Mouse (Mus musculus): ENCODE measurements around the gene Utrn. TPM values are rescaled to one million over a fixed set of nuclear protein-coding genes. Genes with fewer than 3 reads are reported as not detected.

Utrn gene
- polyA plus RNA-seq, 1 experiment from 2014 or later, result 68.1 TPM

DNA sequence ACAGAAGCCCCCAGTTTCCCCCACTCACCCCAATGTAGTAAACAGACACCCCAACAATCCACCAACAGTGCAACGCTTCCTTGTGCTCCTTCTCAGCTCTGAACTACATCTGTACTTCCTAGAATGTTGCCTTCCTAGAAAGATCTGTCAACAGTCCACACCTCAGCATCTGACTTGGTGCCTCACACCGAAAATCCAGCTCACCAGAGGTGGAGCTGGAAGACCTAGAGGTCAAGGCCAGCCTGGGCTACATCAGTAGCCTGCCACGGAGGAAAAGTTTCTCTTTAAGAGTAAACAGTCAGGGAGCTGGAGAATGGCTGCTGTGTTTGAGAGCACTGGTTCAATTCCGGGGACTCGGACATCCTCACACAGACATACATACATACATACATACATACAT lies 56.5 kb downstream of the Utrn start:
- no peak overlapping the region for H3K9ac ChIP-seq
- no peak for ATAC-seq (ENCODE audit: insufficient read depth, low FRiP score, low read depth)
- H3K27ac ChIP-seq, result no peak overlapping the region
- no peak overlapping the region for H3K4me3 ChIP-seq (replicated peaks)
- H3K4me2 ChIP-seq, result no peak overlapping the region
- H3K9me3 ChIP-seq, result no peaks in the 10 kb centered on the region
- H3K36me3 ChIP-seq, result no peaks in the 10 kb centered on the region
- peaks cover 2% of the 10 kb centered on the region; the same call in 1 of the 2 replicates for H3K4me1 ChIP-seq
- no peaks in the 10 kb centered on the region for H3K27me3 ChIP-seq (replicated peaks)
- WGBS, result 54% methylated on average over 5 of the region's 5 CpGs

DNA sequence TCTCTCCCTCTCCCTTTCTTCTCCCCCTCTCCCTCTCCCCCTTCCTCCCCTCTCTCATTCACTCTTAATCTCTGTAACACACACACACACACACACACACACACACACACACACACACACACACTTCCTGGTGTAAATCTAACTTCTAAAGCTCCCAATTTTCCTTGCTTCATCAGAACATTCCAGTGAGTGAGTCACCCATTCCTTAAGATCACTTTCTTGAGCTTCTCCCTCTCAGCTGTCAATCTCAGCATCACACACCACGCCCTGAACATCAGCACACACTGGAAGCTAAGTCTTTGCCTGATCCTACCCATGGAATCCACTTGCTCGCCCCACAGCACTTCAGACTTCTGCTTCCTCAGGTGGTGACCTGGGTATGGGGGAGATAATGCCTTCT lies 58.3 kb downstream of the Utrn start:
- Histone ChIP-seq H3K27ac (no peak overlapping the region), H3K4me2 (no peak overlapping the region), H3K9me3 (no peaks in the 10 kb centered on the region), H3K4me1 (0 out of 2 replicates have a peak, but pooled peaks cover 9% of the 10 kb centered on the region), H3K27me3 (replicated peaks) (no peaks in the 10 kb centered on the region), H3K4me3 (replicated peaks) (no peak overlapping the region), H3K36me3 (no peaks in the 10 kb centered on the region), H3K9ac (no peak overlapping the region)
- ATAC-seq (ENCODE audit: insufficient read depth, low FRiP score, low read depth), result no peak
- WGBS, result 84% methylated on average over 2 of the region's 2 CpGs

DNA sequence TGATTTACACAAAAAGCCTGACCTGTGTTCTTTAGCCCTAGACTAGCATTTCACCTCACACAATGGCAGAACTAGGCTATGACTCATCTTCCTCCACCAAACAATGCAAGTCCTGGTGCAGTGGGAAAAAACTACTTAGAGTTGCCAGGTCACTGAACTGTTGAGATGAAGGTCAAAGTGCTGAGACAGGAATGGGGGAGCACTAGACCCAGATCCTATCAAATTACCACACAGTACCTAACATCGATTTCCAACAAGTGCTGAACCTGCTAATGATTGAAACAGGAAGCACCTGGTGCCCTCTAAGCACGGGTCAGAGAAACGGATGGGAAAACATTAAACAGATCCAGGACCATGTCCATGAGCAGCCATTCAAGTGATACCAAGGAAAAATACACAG lies 59.5 kb downstream of the Utrn start:
- no peaks in the 10 kb centered on the region for H3K36me3 ChIP-seq
- no peaks in the 10 kb centered on the region for H3K27me3 ChIP-seq (replicated peaks)
- H3K4me2 ChIP-seq, result no peak overlapping the region
- WGBS, result 39% methylated on average over 3 of the region's 3 CpGs
- no peaks in the 10 kb centered on the region for H3K9me3 ChIP-seq
- no peak for ATAC-seq (ENCODE audit: insufficient read depth, low FRiP score, low read depth)
- no peak overlapping the region for H3K27ac ChIP-seq
- H3K9ac ChIP-seq, result no peak overlapping the region
- H3K4me3 ChIP-seq (replicated peaks), result no peak overlapping the region
- H3K4me1 ChIP-seq, result 0 out of 2 replicates have a peak, but pooled peaks cover 9% of the 10 kb centered on the region

DNA sequence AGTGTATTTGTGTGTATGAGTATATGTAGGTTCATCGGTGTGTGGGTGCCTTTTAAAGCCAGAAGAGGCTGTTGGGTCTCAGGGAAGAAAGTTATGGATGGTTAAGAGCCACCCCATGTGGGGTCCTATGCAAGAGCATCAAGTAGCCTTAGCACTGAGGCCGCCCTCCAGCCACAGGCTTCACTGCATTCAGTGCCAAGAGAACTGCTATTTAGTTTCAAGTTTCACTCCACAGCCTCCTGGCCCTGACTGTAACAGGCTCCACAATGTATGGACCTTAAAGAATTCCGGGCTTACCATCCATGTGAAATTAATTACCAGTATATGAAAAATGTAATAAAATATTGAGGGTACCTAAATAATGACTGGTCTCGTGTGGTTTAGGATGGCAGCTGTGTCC lies 60.7 kb downstream of the Utrn start:
- no peak overlapping the region for H3K4me3 ChIP-seq (replicated peaks)
- no peak overlapping the region for H3K9ac ChIP-seq
- no peak overlapping the region for H3K4me2 ChIP-seq
- H3K27me3 ChIP-seq (replicated peaks), result no peaks in the 10 kb centered on the region
- WGBS, result 87% methylated on average over 4 of the region's 4 CpGs
- no peaks in the 10 kb centered on the region for H3K9me3 ChIP-seq
- H3K27ac ChIP-seq, result no peak overlapping the region
- ATAC-seq (ENCODE audit: insufficient read depth, low FRiP score, low read depth), result no peak
- H3K4me1 ChIP-seq, result 0 out of 2 replicates have a peak, but pooled peaks cover 9% of the 10 kb centered on the region
- H3K36me3 ChIP-seq, result no peaks in the 10 kb centered on the region

DNA sequence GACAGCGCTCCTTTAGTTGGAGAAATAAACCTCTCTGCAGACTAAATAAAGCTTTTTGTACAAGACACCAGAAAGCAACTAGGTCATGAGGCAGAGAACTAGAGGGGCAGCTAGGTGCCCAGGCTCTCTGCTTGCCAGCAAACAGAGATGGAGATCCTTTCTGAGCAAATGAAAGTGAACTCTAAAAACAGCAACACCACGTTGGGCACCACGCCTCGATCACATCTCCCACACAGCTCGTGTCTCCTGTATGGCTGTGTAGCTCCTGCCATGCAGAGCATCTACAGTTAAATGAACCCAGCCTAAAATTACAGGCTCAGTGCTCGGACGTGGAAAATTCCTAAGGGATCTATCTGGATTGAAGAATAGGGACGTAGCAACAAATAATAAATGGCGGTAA lies 61.5 kb downstream of the Utrn start:
- ATAC-seq (ENCODE audit: insufficient read depth, low FRiP score, low read depth), result no peak
- 0 out of 2 replicates have a peak, but pooled peaks cover 9% of the 10 kb centered on the region for H3K4me1 ChIP-seq
- 60% methylated on average over 9 of the region's 9 CpGs for WGBS
- no peak overlapping the region for H3K9ac ChIP-seq
- no peak overlapping the region for H3K4me3 ChIP-seq (replicated peaks)
- no peaks in the 10 kb centered on the region for H3K36me3 ChIP-seq
- H3K27me3 ChIP-seq (replicated peaks), result no peaks in the 10 kb centered on the region
- no peak overlapping the region for H3K4me2 ChIP-seq
- H3K9me3 ChIP-seq, result no peaks in the 10 kb centered on the region
- H3K27ac ChIP-seq, result no peak overlapping the region

DNA sequence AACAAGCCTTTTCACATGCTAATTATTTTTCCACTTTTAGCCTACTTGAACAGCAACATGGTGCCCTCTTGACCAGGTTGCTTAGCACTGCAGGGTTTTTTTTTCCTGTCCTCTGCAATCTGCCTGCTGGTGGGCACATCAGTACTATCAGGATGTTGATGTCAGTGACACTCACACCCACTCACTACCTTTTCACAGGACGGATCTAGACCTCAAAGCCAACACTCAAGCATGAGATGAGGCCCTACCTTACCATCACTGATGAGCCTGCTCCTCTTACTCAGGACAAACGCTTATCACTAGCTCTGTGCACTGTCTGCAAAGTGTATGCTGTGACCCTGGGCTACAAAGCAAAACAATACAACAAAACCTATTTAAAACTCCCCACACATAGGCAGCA lies 63.3 kb downstream of the Utrn start:
- no peaks in the 10 kb centered on the region for H3K27me3 ChIP-seq (replicated peaks)
- 85% methylated on average over 2 of the region's 2 CpGs for WGBS
- no peak overlapping the region for H3K27ac ChIP-seq
- H3K4me1 ChIP-seq, result 0 out of 2 replicates have a peak, but pooled peaks cover 9% of the 10 kb centered on the region
- H3K4me3 ChIP-seq (replicated peaks), result no peak overlapping the region
- H3K36me3 ChIP-seq, result no peaks in the 10 kb centered on the region
- H3K9me3 ChIP-seq, result no peaks in the 10 kb centered on the region
- H3K9ac ChIP-seq, result no peak overlapping the region
- ATAC-seq (ENCODE audit: insufficient read depth, low FRiP score, low read depth), result no peak
- H3K4me2 ChIP-seq, result no peak overlapping the region

DNA sequence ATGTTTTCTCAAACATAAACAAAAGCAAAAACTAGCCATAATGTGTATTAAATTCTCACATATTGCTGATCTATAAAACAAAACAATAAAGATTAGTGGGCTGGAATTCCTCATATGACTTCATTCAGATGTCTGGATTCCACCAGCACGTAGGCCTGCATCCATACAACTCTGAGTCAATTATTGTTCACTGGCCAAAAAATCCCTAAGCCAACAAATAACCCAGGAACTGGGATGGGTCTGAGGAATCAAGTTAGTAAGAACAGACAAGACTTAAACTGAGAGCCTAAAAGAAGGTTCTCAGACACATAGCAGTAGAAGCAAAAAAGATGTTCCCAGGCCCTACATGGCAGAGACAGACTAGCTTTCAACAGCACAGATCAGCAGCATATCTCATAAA lies 65.2 kb downstream of the Utrn start:
- no peak overlapping the region for H3K4me3 ChIP-seq (replicated peaks)
- H3K4me2 ChIP-seq, result no peak overlapping the region
- no peak for ATAC-seq (ENCODE audit: insufficient read depth, low FRiP score, low read depth)
- no peaks in the 10 kb centered on the region for H3K27me3 ChIP-seq (replicated peaks)
- WGBS, result 29% methylated on average over 1 of the region's 1 CpGs
- H3K9ac ChIP-seq, result no peak overlapping the region
- H3K4me1 ChIP-seq, result 0 out of 2 replicates have a peak, but pooled peaks cover 9% of the 10 kb centered on the region
- H3K9me3 ChIP-seq, result no peaks in the 10 kb centered on the region
- H3K36me3 ChIP-seq, result no peaks in the 10 kb centered on the region
- no peak overlapping the region for H3K27ac ChIP-seq

DNA sequence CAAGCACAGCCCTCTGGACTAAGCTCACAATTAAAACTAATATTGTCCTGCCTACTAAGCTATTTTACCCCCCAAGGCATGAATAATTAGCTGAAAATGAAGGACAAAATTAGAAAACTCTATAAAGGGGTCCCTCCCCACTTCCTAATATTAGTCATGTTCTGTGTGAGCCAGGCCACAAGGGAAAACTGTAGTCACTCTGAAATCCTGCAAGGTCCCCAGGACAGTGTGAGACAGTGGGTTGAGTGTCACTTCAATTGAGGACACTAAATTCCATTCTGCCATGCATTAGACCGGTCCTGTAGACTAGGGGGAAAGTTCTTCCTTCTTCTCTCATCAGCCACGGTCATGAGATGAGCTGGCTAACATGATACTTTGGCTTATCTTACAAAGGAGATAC lies 69.7 kb downstream of the Utrn start:
- no peak for ATAC-seq (ENCODE audit: insufficient read depth, low FRiP score, low read depth)
- Histone ChIP-seq H3K4me1 (peaks cover 7% of the 10 kb centered on the region; the same call in 1 of the 2 replicates), H3K4me2 (no peak overlapping the region), H3K4me3 (replicated peaks) (no peak overlapping the region), H3K27me3 (replicated peaks) (no peaks in the 10 kb centered on the region), H3K9me3 (no peaks in the 10 kb centered on the region), H3K27ac (no peak overlapping the region), H3K36me3 (no peaks in the 10 kb centered on the region), H3K9ac (no peak overlapping the region)
- WGBS, result 94% methylated on average over 2 of the region's 2 CpGs

DNA sequence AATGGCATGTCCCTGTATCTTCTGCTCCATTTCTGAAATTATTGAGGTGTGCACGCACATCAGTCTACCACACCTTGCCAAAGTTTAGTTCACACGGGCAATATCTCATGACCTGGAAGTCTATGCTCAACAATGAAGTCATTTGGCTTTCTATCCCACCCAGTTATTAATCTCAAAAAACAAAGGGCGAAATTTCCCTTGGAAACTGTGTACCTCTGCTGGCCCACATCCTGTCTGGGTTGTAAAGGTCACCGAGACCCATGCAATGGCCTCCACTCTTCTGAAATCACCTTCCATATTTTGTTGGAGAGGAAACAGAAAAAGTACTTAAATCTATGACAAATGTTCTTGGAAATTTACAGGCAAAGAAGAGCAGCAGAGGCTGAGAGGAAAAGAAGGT lies 70.9 kb downstream of the Utrn start:
- Histone ChIP-seq H3K4me2 (no peak overlapping the region), H3K27me3 (replicated peaks) (no peaks in the 10 kb centered on the region), H3K4me3 (replicated peaks) (no peak overlapping the region), H3K9me3 (no peaks in the 10 kb centered on the region), H3K4me1 (peaks cover 7% of the 10 kb centered on the region; the same call in 1 of the 2 replicates), H3K9ac (no peak overlapping the region), H3K36me3 (no peaks in the 10 kb centered on the region), H3K27ac (no peak overlapping the region)
- ATAC-seq (ENCODE audit: insufficient read depth, low FRiP score, low read depth), result no peak
- 85% methylated on average over 4 of the region's 4 CpGs for WGBS

DNA sequence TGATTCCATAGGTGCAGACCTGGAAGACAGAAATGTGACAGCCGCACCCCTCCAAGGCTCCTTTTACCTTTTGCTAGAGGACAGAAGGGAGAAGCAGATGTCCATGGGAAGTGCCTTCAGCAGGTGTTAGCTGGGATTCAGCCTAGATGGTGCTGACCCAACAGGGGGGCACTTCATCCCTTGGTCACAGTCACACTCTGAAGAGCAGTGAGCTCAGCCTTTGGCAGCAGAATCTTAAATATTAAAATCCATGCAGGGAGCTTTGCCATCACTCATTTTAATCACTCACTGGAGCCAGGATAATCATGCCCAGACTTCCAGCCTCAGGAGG lies 72.7 kb downstream of the Utrn start:
- ATAC-seq (ENCODE audit: insufficient read depth, low FRiP score, low read depth), result no peak
- Histone ChIP-seq H3K9me3 (no peaks in the 10 kb centered on the region), H3K4me3 (replicated peaks) (no peak overlapping the region), H3K4me2 (no peak overlapping the region), H3K27ac (no peak overlapping the region), H3K36me3 (no peaks in the 10 kb centered on the region), H3K27me3 (replicated peaks) (no peaks in the 10 kb centered on the region), H3K4me1 (peaks cover 14% of the 10 kb centered on the region; the same call in 1 of the 2 replicates), H3K9ac (no peak overlapping the region)
- 86% methylated on average over 1 of the region's 1 CpGs for WGBS

DNA sequence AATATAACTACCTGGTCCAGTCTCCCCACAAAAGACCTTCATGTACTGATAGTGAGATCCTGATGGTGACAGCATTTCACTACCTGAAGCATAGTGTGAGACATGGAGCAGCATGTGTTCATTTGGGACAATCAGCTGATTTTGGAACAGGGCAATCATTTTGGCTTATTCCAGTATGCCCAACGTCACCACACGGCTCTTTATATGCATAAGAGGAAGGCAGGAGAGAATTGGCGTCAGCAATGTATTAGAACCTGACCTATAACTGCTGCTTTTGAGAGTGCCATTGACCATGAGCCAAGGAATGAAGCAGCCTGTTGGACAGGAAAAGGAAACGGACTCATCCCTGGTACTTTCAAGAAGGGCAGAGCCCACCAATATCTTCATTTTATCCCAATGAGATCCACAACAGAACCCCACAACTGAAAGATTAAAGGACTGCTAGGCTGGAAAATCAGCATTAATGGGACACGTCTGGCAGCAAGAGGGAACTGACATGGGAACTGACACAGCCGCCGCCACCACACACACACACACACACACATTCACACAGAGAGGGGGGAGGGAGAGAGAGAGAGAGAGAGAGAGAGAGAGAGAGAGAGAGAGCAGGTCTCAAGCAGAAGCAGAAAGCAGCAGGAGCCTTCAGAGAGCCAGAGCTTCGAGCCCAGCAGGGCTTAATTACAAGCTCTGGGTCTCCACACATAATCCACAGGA lies 73.2 kb downstream of the Utrn start:
- Histone ChIP-seq H3K4me2 (no peak overlapping the region), H3K36me3 (no peaks in the 10 kb centered on the region), H3K4me1 (peaks cover 14% of the 10 kb centered on the region; the same call in 1 of the 2 replicates), H3K27ac (no peak overlapping the region), H3K4me3 (replicated peaks) (no peak overlapping the region), H3K9me3 (no peaks in the 10 kb centered on the region), H3K27me3 (replicated peaks) (no peaks in the 10 kb centered on the region), H3K9ac (no peak overlapping the region)
- no peak for ATAC-seq (ENCODE audit: insufficient read depth, low FRiP score, low read depth)
- WGBS, result 59% methylated on average over 8 of the region's 8 CpGs

DNA sequence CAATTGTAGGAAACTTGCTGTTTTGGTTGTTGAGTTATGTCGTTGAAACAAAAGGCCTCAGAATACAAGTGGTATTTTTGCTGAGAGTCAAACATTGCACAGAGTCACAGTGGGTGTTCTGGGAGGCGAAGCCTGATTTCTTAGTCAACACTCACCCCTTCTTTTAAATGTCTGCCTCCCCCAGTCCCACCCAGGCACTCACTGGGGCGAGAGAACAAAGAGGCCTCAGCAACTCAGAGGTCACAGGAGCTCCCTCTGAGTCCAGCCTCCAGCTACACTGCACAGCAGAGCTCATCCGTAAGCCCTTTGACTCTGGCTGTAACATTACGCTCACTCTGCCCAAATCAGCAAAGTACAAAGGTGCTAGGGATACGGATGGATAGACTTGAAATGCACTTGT lies 77.1 kb downstream of the Utrn start:
- Histone ChIP-seq H3K9me3 (no peaks in the 10 kb centered on the region), H3K4me2 (no peak overlapping the region), H3K4me1 (peaks cover 17% of the 10 kb centered on the region; the same call in 1 of the 2 replicates), H3K4me3 (replicated peaks) (no peak overlapping the region), H3K36me3 (no peaks in the 10 kb centered on the region), H3K9ac (no peak overlapping the region), H3K27ac (no peak overlapping the region), H3K27me3 (replicated peaks) (no peaks in the 10 kb centered on the region)
- WGBS, result 49% methylated on average over 6 of the region's 6 CpGs
- ATAC-seq (ENCODE audit: insufficient read depth, low FRiP score, low read depth), result no peak

DNA sequence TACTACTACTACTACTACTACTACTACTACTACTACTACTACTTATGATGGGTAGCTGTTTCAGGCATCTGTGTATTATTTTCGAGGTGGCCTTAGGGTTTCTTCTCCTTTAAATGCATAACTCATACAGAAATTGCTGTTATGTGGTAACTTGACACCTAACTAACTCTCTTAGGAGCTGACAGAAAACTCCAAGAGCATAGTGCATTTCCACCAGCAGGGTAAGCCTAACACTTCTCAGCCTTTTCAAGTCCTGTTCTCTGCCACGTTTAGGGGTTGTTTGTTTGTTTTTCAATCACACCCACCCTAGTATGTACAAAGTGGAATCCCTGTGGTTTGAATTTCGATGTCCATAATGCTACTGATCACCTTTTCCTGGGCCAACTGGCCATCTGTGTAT lies 78.3 kb downstream of the Utrn start:
- no peak for ATAC-seq (ENCODE audit: insufficient read depth, low FRiP score, low read depth)
- H3K27ac ChIP-seq, result no peak overlapping the region

More for the DNA sequence above, 78.3 kb downstream of the Utrn start:
- H3K27me3 ChIP-seq (replicated peaks), result no peaks in the 10 kb centered on the region
- H3K4me2 ChIP-seq, result no peak overlapping the region
- no peak overlapping the region for H3K9ac ChIP-seq
- H3K36me3 ChIP-seq, result no peaks in the 10 kb centered on the region
- H3K9me3 ChIP-seq, result no peaks in the 10 kb centered on the region
- H3K4me1 ChIP-seq, result peaks cover 13% of the 10 kb centered on the region; the same call in 1 of the 2 replicates
- no peak overlapping the region for H3K4me3 ChIP-seq (replicated peaks)
- 54% methylated on average over 3 of the region's 3 CpGs for WGBS
